Mouse (Mus musculus): Measurements from ENCODE around the gene Ror2.

DNA sequence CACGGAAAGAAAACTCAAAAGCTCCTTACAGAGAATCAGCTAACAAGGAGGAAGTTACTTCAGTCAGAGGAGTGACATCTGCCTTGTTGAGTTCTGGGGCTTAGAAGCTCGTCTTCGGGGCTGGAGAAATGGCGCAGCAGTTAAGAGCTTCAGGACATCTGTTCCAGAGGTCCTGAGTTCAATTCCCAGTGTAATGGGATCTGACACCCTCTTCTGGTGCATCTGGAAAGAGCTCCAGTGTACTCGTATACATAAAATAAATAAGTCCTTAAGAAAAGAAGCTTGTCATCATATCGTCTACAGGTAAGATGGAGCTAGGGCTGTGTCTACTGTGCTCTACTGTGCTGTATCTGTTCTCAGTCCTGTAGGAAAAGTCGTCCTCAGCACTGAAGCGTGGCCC, 19.3 kb upstream of the Ror2 start:
- TF ChIP-seq GATA1 (IDR thresholded peaks at IDR 0.05; ENCODE audit: low read length) (no peak), TAL1 (IDR thresholded peaks at IDR 0.05; ENCODE audit: low read length) (no peak)

All from erythroblast, embryonic 14.5 days (primary cell).